Mouse (Mus musculus) intestine, embryonic 15.5 days (tissue): ENCODE results near the gene Ppp1r13l. TPM values are rescaled to one million over a fixed set of nuclear protein-coding genes. Genes with fewer than 3 reads are reported as not detected.

Experiments
- ATAC-seq: fragments of 200-750 bp; cut with Nextera tagmentation; 2 replicates; pipeline ENCODE4 v1.8.0; 2017; ENCODE audit warnings: moderate TSS enrichment, moderate library complexity
- H3K27ac ChIP-seq: fragments of 300-500 bp; sonication (generic); 2 replicates; pipeline ENCODE4 v1.5.1; 2015; ENCODE audit warnings: mild to moderate bottlenecking, inconsistent platforms
- H3K27me3 ChIP-seq: fragments of 300-500 bp; sonication (generic); replicated peaks from 2 replicates; pipeline ENCODE4 v1.6.1; 2015; ENCODE audit warnings: inconsistent platforms
- H3K36me3 ChIP-seq: fragments of 300-500 bp; sonication (generic); 2 replicates; pipeline ENCODE4 v1.6.1; 2015; ENCODE audit warnings: inconsistent platforms
- H3K4me1 ChIP-seq: fragments of 300-500 bp; sonication (generic); replicated peaks from 2 replicates; pipeline ENCODE4 v1.6.1; 2015; ENCODE audit warnings: inconsistent platforms
- H3K4me2 ChIP-seq: fragments of 300-500 bp; sonication (generic); replicated peaks from 2 replicates; pipeline ENCODE4 v1.6.1; 2015; ENCODE audit warnings: mild to moderate bottlenecking, inconsistent platforms
- H3K4me3 ChIP-seq: fragments of 300-500 bp; sonication (generic); replicated peaks from 2 replicates; pipeline ENCODE4 v1.5.1; 2015; ENCODE audit warnings: inconsistent platforms
- H3K9ac ChIP-seq: fragments of 300-500 bp; sonication (generic); 2 replicates; pipeline ENCODE4 v1.6.1; 2015; ENCODE audit warnings: inconsistent platforms
- H3K9me3 ChIP-seq: fragments of 300-500 bp; sonication (generic); 2 replicates; pipeline ENCODE4 v1.6.1; 2016; ENCODE audit warnings: inconsistent platforms
- WGBS: fragments of 180-500 bp; shearing (Covaris S2); methylation state at CpG from one replicate; pipeline ENCODE4 v1.1.7; 2015; 5-methylcytosine and 5-hydroxymethylcytosine counted together
- polyA plus RNA-seq: library from polyadenylated mRNA; unstranded; fragments of >200 nt; fragmentation: Nextera tagmentation; extraction: Ambion mirVana; gene quantifications from 2 replicates; pipeline ENCODE4 v1.2.1, GENCODE M21; 2015

The Ppp1r13l gene
- polyA plus RNA-seq: 3.1 and 4.8 TPM in 2 replicates

GRCm38 (mm10) chr7:19359299-19359891, at the start of gene Ppp1r13l, which contains the start of gene Cd3eap:
TSS of gene Ppp1r13l (plus strand) at chr7:19359749.
TSS of gene Cd3eap (minus strand) at chr7:19359483.
- peak within 1 kb of the TSS; percentile 73 for H3K4me3 ChIP-seq
- H3K4me1 ChIP-seq: peaks cover 36% of the 10 kb centered on the region
- peak within 1 kb of the TSS; percentile 70 for H3K27ac ChIP-seq
- H3K9me3 ChIP-seq: no peaks in the 10 kb centered on the region
- H3K4me2 ChIP-seq: peak within 1 kb of the TSS; percentile 99
- H3K36me3 ChIP-seq: peaks cover 15% of the 10 kb centered on the region; the same call in 1 of the 2 replicates
- peak; percentile 68 for ATAC-seq
- H3K27me3 ChIP-seq: no peaks in the 10 kb centered on the region
- under 1% methylated on average over 31 of the region's 31 CpGs for WGBS
- peak within 1 kb of the TSS; percentile 52 for H3K9ac ChIP-seq

GRCm38 (mm10) chr7:19309884-19310641, 49.5 kb upstream of the Ppp1r13l start, which contains the start of gene Fosb:
TSS of gene Fosb (minus strand) at chr7:19310051.
- peak; percentile 89 for ATAC-seq
- under 1% methylated on average over 49 of the region's 49 CpGs for WGBS
- H3K27ac ChIP-seq: 0 out of 2 replicates have a peak within 1 kb of the TSS, but pooled peaks have one; percentile 9
- peak within 1 kb of the TSS; percentile 96 for H3K4me2 ChIP-seq
- no peaks in the 10 kb centered on the region for H3K9me3 ChIP-seq
- peak within 1 kb of the TSS; percentile 59 for H3K9ac ChIP-seq
- H3K27me3 ChIP-seq: peaks cover 27% of the 10 kb centered on the region
- peaks cover 15% of the 10 kb centered on the region for H3K4me1 ChIP-seq
- no peaks in the 10 kb centered on the region for H3K36me3 ChIP-seq
- peak within 1 kb of the TSS; percentile 73 for H3K4me3 ChIP-seq

- Histone ChIP-seq H3K4me2 (no peak overlapping the region), H3K9me3 (no peaks in the 10 kb centered on the region), H3K27ac (no peak overlapping the region), H3K4me1 (peaks cover 13% of the 10 kb centered on the region), H3K27me3 (peaks cover 12% of the 10 kb centered on the region), H3K9ac (no peak overlapping the region), H3K36me3 (no peaks in the 10 kb centered on the region), H3K4me3 (no peak overlapping the region)
- no peak for ATAC-seq
- WGBS: 33% methylated on average over 4 of the region's 4 CpGs
Observed at GRCm38 (mm10) chr7:19311991-19312390, 47.6 kb upstream of the Ppp1r13l start.

GRCm38 (mm10) chr7:19314033-19314432, 45.5 kb upstream of the Ppp1r13l start:
- Histone ChIP-seq H3K36me3 (no peaks in the 10 kb centered on the region), H3K4me2 (no peak overlapping the region), H3K4me3 (no peak overlapping the region), H3K27me3 (peaks cover 17% of the 10 kb centered on the region), H3K9me3 (no peaks in the 10 kb centered on the region), H3K27ac (no peak overlapping the region), H3K4me1 (peaks cover 10% of the 10 kb centered on the region; the same call in 1 of the 2 replicates), H3K9ac (no peak overlapping the region)
- 46% methylated on average over 5 of the region's 5 CpGs for WGBS
- no peak for ATAC-seq

GRCm38 (mm10) chr7:19316451-19317161, 42.9 kb upstream of the Ppp1r13l start:
- Histone ChIP-seq H3K4me3 (no peak overlapping the region), H3K9me3 (no peaks in the 10 kb centered on the region), H3K27me3 (peaks cover 17% of the 10 kb centered on the region), H3K9ac (no peak overlapping the region), H3K4me1 (peaks cover 7% of the 10 kb centered on the region), H3K36me3 (no peaks in the 10 kb centered on the region), H3K27ac (no peak overlapping the region), H3K4me2 (no peak overlapping the region)
- no peak for ATAC-seq
- WGBS: 61% methylated on average over 14 of the region's 14 CpGs

- 70% methylated on average over 2 of the region's 2 CpGs for WGBS
- no peak overlapping the region for H3K4me3 ChIP-seq
- H3K4me1 ChIP-seq: peaks cover 7% of the 10 kb centered on the region
- no peaks in the 10 kb centered on the region for H3K9me3 ChIP-seq
- H3K27ac ChIP-seq: no peak overlapping the region
- no peaks in the 10 kb centered on the region for H3K36me3 ChIP-seq
- H3K9ac ChIP-seq: no peak overlapping the region
- peaks cover 16% of the 10 kb centered on the region for H3K27me3 ChIP-seq
- no peak for ATAC-seq
- H3K4me2 ChIP-seq: no peak overlapping the region
Observed at GRCm38 (mm10) chr7:19318201-19318600, 41.3 kb upstream of the Ppp1r13l start.

- no peak overlapping the region for H3K27ac ChIP-seq
- no peaks in the 10 kb centered on the region for H3K36me3 ChIP-seq
- no peak overlapping the region for H3K4me3 ChIP-seq
- H3K4me1 ChIP-seq: peaks cover 7% of the 10 kb centered on the region
- peaks cover 14% of the 10 kb centered on the region for H3K27me3 ChIP-seq
- no peaks in the 10 kb centered on the region for H3K9me3 ChIP-seq
- 67% methylated on average over 7 of the region's 7 CpGs for WGBS
- no peak for ATAC-seq
- H3K9ac ChIP-seq: no peak overlapping the region
- no peak overlapping the region for H3K4me2 ChIP-seq
Observed at GRCm38 (mm10) chr7:19318676-19319075, 40.9 kb upstream of the Ppp1r13l start.

GRCm38 (mm10) chr7:19319458-19319857, 40.1 kb upstream of the Ppp1r13l start:
- Histone ChIP-seq H3K36me3 (no peaks in the 10 kb centered on the region), H3K4me3 (peak overlapping the region; percentile 49), H3K9ac (peak overlapping the region; percentile 42), H3K27ac (no peak overlapping the region), H3K4me2 (peak overlapping the region; percentile 93), H3K4me1 (peaks cover 7% of the 10 kb centered on the region), H3K9me3 (no peaks in the 10 kb centered on the region), H3K27me3 (peaks cover 14% of the 10 kb centered on the region)
- ATAC-seq: peak; percentile 61
- WGBS: 20% methylated on average over 9 of the region's 9 CpGs

- peak overlapping the region; percentile 93 for H3K4me2 ChIP-seq
- peak overlapping the region; percentile 42 for H3K9ac ChIP-seq
- WGBS: under 1% methylated on average over 41 of the region's 41 CpGs
- H3K36me3 ChIP-seq: no peaks in the 10 kb centered on the region
- H3K4me1 ChIP-seq: peaks cover 7% of the 10 kb centered on the region
- H3K4me3 ChIP-seq: peak overlapping the region; percentile 49
- no peak overlapping the region for H3K27ac ChIP-seq
- peaks cover 14% of the 10 kb centered on the region; the same call in 1 of the 2 replicates for H3K27me3 ChIP-seq
- peak; percentile 97 for ATAC-seq
- no peaks in the 10 kb centered on the region for H3K9me3 ChIP-seq
Observed at GRCm38 (mm10) chr7:19319906-19320305, 39.6 kb upstream of the Ppp1r13l start.

- H3K36me3 ChIP-seq: no peaks in the 10 kb centered on the region
- peak overlapping the region; percentile 93; the same call in 1 of the 2 replicates for H3K4me2 ChIP-seq
- peaks cover 14% of the 10 kb centered on the region; the same call in 1 of the 2 replicates for H3K27me3 ChIP-seq
- ATAC-seq: no peak
- H3K4me1 ChIP-seq: peaks cover 7% of the 10 kb centered on the region
- no peak overlapping the region for H3K4me3 ChIP-seq
- H3K27ac ChIP-seq: no peak overlapping the region
- H3K9ac ChIP-seq: no peak overlapping the region
- WGBS: 42% methylated on average over 7 of the region's 7 CpGs
- H3K9me3 ChIP-seq: no peaks in the 10 kb centered on the region
Observed at GRCm38 (mm10) chr7:19320637-19321036, 38.9 kb upstream of the Ppp1r13l start.

- peaks cover 14% of the 10 kb centered on the region; the same call in 1 of the 2 replicates for H3K27me3 ChIP-seq
- H3K9me3 ChIP-seq: no peaks in the 10 kb centered on the region
- no peak overlapping the region for H3K27ac ChIP-seq
- peaks cover 11% of the 10 kb centered on the region for H3K4me1 ChIP-seq
- no peak overlapping the region for H3K4me3 ChIP-seq
- ATAC-seq: no peak
- 44% methylated on average over 5 of the region's 5 CpGs for WGBS
- H3K36me3 ChIP-seq: no peaks in the 10 kb centered on the region
- no peak overlapping the region for H3K9ac ChIP-seq
- no peak overlapping the region for H3K4me2 ChIP-seq
Observed at GRCm38 (mm10) chr7:19321464-19321863, 38.1 kb upstream of the Ppp1r13l start.

GRCm38 (mm10) chr7:19322489-19322888, 37.1 kb upstream of the Ppp1r13l start:
- Histone ChIP-seq H3K4me1 (peaks cover 21% of the 10 kb centered on the region), H3K4me2 (no peak overlapping the region), H3K27ac (no peak overlapping the region), H3K4me3 (no peak overlapping the region), H3K9me3 (no peaks in the 10 kb centered on the region), H3K9ac (no peak overlapping the region), H3K27me3 (peaks cover 6% of the 10 kb centered on the region; the same call in 1 of the 2 replicates), H3K36me3 (no peaks in the 10 kb centered on the region)
- WGBS: 45% methylated on average over 9 of the region's 9 CpGs
- no peak for ATAC-seq
